Mouse (Mus musculus): ENCODE results near the gene Olfr1344. TPM values are rescaled to one million over a fixed set of nuclear protein-coding genes. Genes with fewer than 3 reads are reported as not detected.
"Not testable (repeated sequence)": the region's sequence is repeated elsewhere in the genome, so short reads cannot be mapped to it uniquely, and the experiment has no call there.

Gene Olfr1344
- polyA plus RNA-seq, 1 experiment from 2014 or later: not detected

GRCm38 (mm10) chr7:6447771-6448170, 9.3 kb downstream of the Olfr1344 start:
- DNase-seq (no peak), ATAC-seq (ENCODE audit: low read depth) (no peak)
- Histone ChIP-seq H3K9me3 (replicated peaks) (no peaks in the 10 kb centered on the region), H3K4me3 (replicated peaks) (no peak overlapping the region), H3K36me3 (no peaks in the 10 kb centered on the region), H3K4me2 (no peak overlapping the region), H3K27me3 (no peaks in the 10 kb centered on the region), H3K9ac (no peak overlapping the region), H3K4me1 (replicated peaks) (no peaks in the 10 kb centered on the region), H3K27ac (no peak overlapping the region)
- WGBS (ENCODE audit: insufficient replicate concordance): 27% methylated on average over 5 of the region's 5 CpGs

GRCm38 (mm10) chr7:6455868-6456267, 17.4 kb downstream of the Olfr1344 start, which contains the start of gene Olfr1336:
Olfr1336 (plus strand) TSS chr7:6456168.
- Histone ChIP-seq H3K9me3 (replicated peaks) (no peaks in the 10 kb centered on the region), H3K27me3 (no peaks in the 10 kb centered on the region), H3K4me3 (replicated peaks) (no peak within 1 kb of the TSS), H3K9ac (no peak within 1 kb of the TSS), H3K4me2 (no peak within 1 kb of the TSS), H3K27ac (no peak within 1 kb of the TSS), H3K36me3 (no peaks in the 10 kb centered on the region), H3K4me1 (replicated peaks) (no peaks in the 10 kb centered on the region)
- no peak for ATAC-seq (ENCODE audit: low read depth)
- no peak for DNase-seq

GRCm38 (mm10) chr7:6456399-6456798, 17.9 kb downstream of the Olfr1344 start:
- WGBS (ENCODE audit: insufficient replicate concordance): 33% methylated on average over 3 of the region's 3 CpGs
- Histone ChIP-seq H3K27ac (no peak overlapping the region), H3K36me3 (no peaks in the 10 kb centered on the region), H3K4me1 (replicated peaks) (no peaks in the 10 kb centered on the region), H3K4me2 (no peak overlapping the region), H3K9ac (no peak overlapping the region), H3K27me3 (no peaks in the 10 kb centered on the region), H3K4me3 (replicated peaks) (no peak overlapping the region), H3K9me3 (replicated peaks) (no peaks in the 10 kb centered on the region)
- DNase-seq: no peak
- ATAC-seq (ENCODE audit: low read depth): no peak

GRCm38 (mm10) chr7:6466951-6467350, 28.5 kb downstream of the Olfr1344 start, which contains the start of gene Olfr1346:
Olfr1346 (plus strand) TSS chr7:6467101.
- no peak within 1 kb of the TSS for H3K4me3 ChIP-seq (replicated peaks)
- H3K9ac ChIP-seq: no peak within 1 kb of the TSS
- H3K4me2 ChIP-seq: no peak within 1 kb of the TSS
- DNase-seq (no peak), ATAC-seq (ENCODE audit: low read depth) (no peak)
- H3K9me3 ChIP-seq (replicated peaks): no peaks in the 10 kb centered on the region
- no peaks in the 10 kb centered on the region for H3K36me3 ChIP-seq
- H3K27ac ChIP-seq: no peak within 1 kb of the TSS
- H3K4me1 ChIP-seq (replicated peaks): no peaks in the 10 kb centered on the region
- H3K27me3 ChIP-seq: no peaks in the 10 kb centered on the region

- H3K27ac ChIP-seq; H3K4me1 ChIP-seq (replicated peaks); H3K27me3 ChIP-seq; ATAC-seq (ENCODE audit: low read depth); H3K36me3 ChIP-seq; DNase-seq; H3K4me2 ChIP-seq; H3K9ac ChIP-seq; H3K4me3 ChIP-seq (replicated peaks); H3K9me3 ChIP-seq (replicated peaks): not testable (repeated sequence)
- WGBS (ENCODE audit: insufficient replicate concordance): 42% methylated on average over 2 of the region's 2 CpGs
Observed at GRCm38 (mm10) chr7:6477633-6478032, 39.1 kb downstream of the Olfr1344 start.

GRCm38 (mm10) chr7:6486841-6487240, 48.4 kb downstream of the Olfr1344 start, which contains the start of gene Olfr5:
Olfr5 (minus strand) TSS chr7:6486941.
- Histone ChIP-seq H3K27me3 (no peaks in the 10 kb centered on the region), H3K27ac (no peak within 1 kb of the TSS), H3K4me3 (replicated peaks) (no peak within 1 kb of the TSS), H3K4me1 (replicated peaks) (no peaks in the 10 kb centered on the region), H3K4me2 (no peak within 1 kb of the TSS), H3K9ac (no peak within 1 kb of the TSS), H3K36me3 (no peaks in the 10 kb centered on the region), H3K9me3 (replicated peaks) (0 out of 2 replicates have a peak, but pooled peaks cover 6% of the 10 kb centered on the region)
- DNase-seq (no peak), ATAC-seq (ENCODE audit: low read depth) (no peak)
- 5% methylated on average over 2 of the region's 2 CpGs for WGBS (ENCODE audit: insufficient replicate concordance)

Other genes starting within 250 kb of the Olfr1344 start
- gene Galp, start 241.6 kb upstream of the Olfr1344 start, polyA plus RNA-seq (2015; fragmentation: Nextera tagmentation; extraction: Ambion mirVana): not detected in 2 replicates
- not detected in 2 replicates for gene Zscan5b, start 216.4 kb upstream of the Olfr1344 start, polyA plus RNA-seq (2015; fragmentation: Nextera tagmentation; extraction: Ambion mirVana)
- not detected in 2 replicates for gene Epp13, start 186.0 kb upstream of the Olfr1344 start, polyA plus RNA-seq (2015; fragmentation: Nextera tagmentation; extraction: Ambion mirVana)
- 7.1 and 7.6 TPM in 2 replicates for gene Zfp667, start 152.1 kb upstream of the Olfr1344 start, polyA plus RNA-seq (2015; fragmentation: Nextera tagmentation; extraction: Ambion mirVana)
- gene Zfp583, start 107.4 kb upstream of the Olfr1344 start, polyA plus RNA-seq (2015; fragmentation: Nextera tagmentation; extraction: Ambion mirVana): 1.1 and 1.3 TPM in 2 replicates
- gene Gm3854, start 94.9 kb upstream of the Olfr1344 start, polyA plus RNA-seq (2015; fragmentation: Nextera tagmentation; extraction: Ambion mirVana): 0.32 and 0.39 TPM in 2 replicates
- gene Zfp78, start 75.4 kb upstream of the Olfr1344 start, polyA plus RNA-seq (2015; fragmentation: Nextera tagmentation; extraction: Ambion mirVana): 0.88 and 0.97 TPM in 2 replicates
- 1.3 and 1.6 TPM in 2 replicates for gene Zfp28, start 55.4 kb upstream of the Olfr1344 start, polyA plus RNA-seq (2015; fragmentation: Nextera tagmentation; extraction: Ambion mirVana)
- gene Smim17, start 40.0 kb upstream of the Olfr1344 start, polyA plus RNA-seq (2015; fragmentation: Nextera tagmentation; extraction: Ambion mirVana): not detected in 2 replicates
- not detected in 2 replicates for gene Gm20715, start 28.4 kb upstream of the Olfr1344 start, polyA plus RNA-seq (2015; fragmentation: Nextera tagmentation; extraction: Ambion mirVana)
- not detected in 2 replicates for gene Olfr1336, start 17.5 kb downstream of the Olfr1344 start, polyA plus RNA-seq (2015; fragmentation: Nextera tagmentation; extraction: Ambion mirVana)
- not detected in 2 replicates for gene Olfr1346, start 28.4 kb downstream of the Olfr1344 start, polyA plus RNA-seq (2015; fragmentation: Nextera tagmentation; extraction: Ambion mirVana)
- gene Olfr5, start 48.3 kb downstream of the Olfr1344 start, polyA plus RNA-seq (2015; fragmentation: Nextera tagmentation; extraction: Ambion mirVana): not detected in 2 replicates
- not detected in 2 replicates for gene Olfr1347, start 61.1 kb downstream of the Olfr1344 start, polyA plus RNA-seq (2015; fragmentation: Nextera tagmentation; extraction: Ambion mirVana)
- gene Olfr1348, start 70.1 kb downstream of the Olfr1344 start, polyA plus RNA-seq (2015; fragmentation: Nextera tagmentation; extraction: Ambion mirVana): not detected in 2 replicates
- gene Olfr1349, start 84.3 kb downstream of the Olfr1344 start, polyA plus RNA-seq (2015; fragmentation: Nextera tagmentation; extraction: Ambion mirVana): not detected in 2 replicates
- not detected in 2 replicates for gene Olfr1350, start 126.2 kb downstream of the Olfr1344 start, polyA plus RNA-seq (2015; fragmentation: Nextera tagmentation; extraction: Ambion mirVana)

All from liver, embryonic 13.5 days (tissue).